Mouse (Mus musculus) lung, postnatal 0 days (tissue): ENCODE measurements around the gene 1810010H24Rik. TPM values are rescaled to one million over a fixed set of nuclear protein-coding genes. Genes with fewer than 3 reads are reported as not detected.
"Not testable (repeated sequence)": the region's sequence is repeated elsewhere in the genome, so short reads cannot be mapped to it uniquely, and the experiment has no call there.

Experiments
- ATAC-seq: fragments of 200-750 bp; cut with Nextera tagmentation; 2 replicates; pipeline ENCODE4 v1.8.0; 2017; ENCODE audit warnings: moderate library complexity
- DNase-seq: peaks from one replicate; pipeline ENCODE4 v3.0.0-alpha.2; 2016; ENCODE audit warnings: low spot score
- H3K27ac ChIP-seq: fragments of 300-500 bp; sonication (generic); 2 replicates; pipeline ENCODE4 v1.5.1; 2014; ENCODE audit warnings: antibody characterized with exemption, mild to moderate bottlenecking, low read length, mixed read lengths
- H3K27me3 ChIP-seq: fragments of 300-500 bp; sonication (generic); replicated peaks from 2 replicates; pipeline ENCODE4 v1.6.1; 2014; ENCODE audit warnings: low read length, mixed read lengths; ENCODE audit not compliant: insufficient read depth
- H3K36me3 ChIP-seq: fragments of 300-500 bp; sonication (generic); 2 replicates; pipeline ENCODE4 v1.6.1; 2014; ENCODE audit warnings: low read length, mixed read lengths; ENCODE audit not compliant: insufficient read depth
- H3K4me1 ChIP-seq: fragments of 300-500 bp; sonication (generic); 2 replicates; pipeline ENCODE4 v1.6.1; 2014; ENCODE audit warnings: antibody characterized with exemption, low read depth, low read length, mixed read lengths; ENCODE audit not compliant: insufficient read depth
- H3K4me2 ChIP-seq: fragments of 300-500 bp; sonication (generic); replicated peaks from 2 replicates; pipeline ENCODE4 v1.6.1; 2014; ENCODE audit warnings: low read depth, mild to moderate bottlenecking, low read length, moderate library complexity, mixed read lengths
- H3K4me3 ChIP-seq: fragments of 300-500 bp; sonication (generic); 2 replicates; pipeline ENCODE4 v1.5.1; 2014; ENCODE audit warnings: low read depth, low read length
- H3K9ac ChIP-seq: fragments of 300-500 bp; sonication (generic); replicated peaks from 2 replicates; pipeline ENCODE4 v1.6.1; 2014; ENCODE audit warnings: low read depth, mild to moderate bottlenecking
- H3K9me3 ChIP-seq: fragments of 300-500 bp; sonication (generic); 2 replicates; pipeline ENCODE4 v1.6.1; 2016; ENCODE audit warnings: low read length, mixed read lengths
- CTCF ChIP-seq: IDR thresholded peaks from 2 replicates; pipeline ENCODE4 v1.5.1; 2016; ENCODE audit warnings: antibody characterized with exemption, mild to moderate bottlenecking
- EP300 ChIP-seq: IDR thresholded peaks from 2 replicates; pipeline ENCODE4 v1.6.1; 2016; ENCODE audit warnings: antibody characterized with exemption, mild to moderate bottlenecking, control low read depth
- WGBS: fragments of 180-500 bp; shearing (Covaris S2); extraction: QIAGEN DNeasy Blood & Tissue Kit; methylation state at CpG from one replicate; pipeline ENCODE4 v1.1.7; 2014; 5-methylcytosine and 5-hydroxymethylcytosine counted together
- polyA plus RNA-seq: library from polyadenylated mRNA; unstranded; fragments of >200 nt; fragmentation: Nextera tagmentation; extraction: Ambion mirVana; gene quantifications from 2 replicates; pipeline ENCODE4 v1.2.1, GENCODE M21; 2015

The 1810010H24Rik gene
- 51.8 and 56.2 TPM in 2 replicates for polyA plus RNA-seq

GRCm38 (mm10) chr11:107025411-107026321, at the start of gene 1810010H24Rik:
Gene 1810010H24Rik (plus strand): TSS chr11:107025681.
- no peaks in the 10 kb centered on the region for H3K27me3 ChIP-seq
- peak within 1 kb of the TSS; percentile 78 for H3K9ac ChIP-seq
- ATAC-seq, result peak; percentile 10

GRCm38 (mm10) chr11:106976194-106976593, 49.3 kb upstream of the 1810010H24Rik start:
- DNase-seq, result peak; percentile 95
- peak; percentile 89 for ATAC-seq
- Histone ChIP-seq H3K36me3 (no peaks in the 10 kb centered on the region), H3K27me3 (no peaks in the 10 kb centered on the region), H3K27ac (peak overlapping the region; percentile 86), H3K9ac (no peak overlapping the region), H3K4me3 (no peak overlapping the region), H3K4me1 (peaks cover 3% of the 10 kb centered on the region; the same call in 1 of the 2 replicates), H3K4me2 (no peak overlapping the region), H3K9me3 (no peaks in the 10 kb centered on the region)
- WGBS, result 41% methylated on average over 8 of the region's 8 CpGs
- TF ChIP-seq CTCF (peak; percentile 39), EP300 (peak; percentile 67; the same call in 1 of the 2 replicates)

More at GRCm38 (mm10) chr11:107025411-107026321, at the start of gene 1810010H24Rik:
- peak within 1 kb of the TSS; percentile 94 for H3K27ac ChIP-seq
- H3K4me2 ChIP-seq, result peak within 1 kb of the TSS; percentile 88
- TF ChIP-seq CTCF, result no peak
- peak; percentile 45; the same call in 1 of the 2 replicates for TF ChIP-seq EP300
- H3K4me1 ChIP-seq, result peaks cover 20% of the 10 kb centered on the region
- H3K9me3 ChIP-seq, result no peaks in the 10 kb centered on the region
- peak within 1 kb of the TSS; percentile 53 for H3K4me3 ChIP-seq
- DNase-seq, result peak; percentile 94
- 1% methylated on average over 45 of the region's 45 CpGs for WGBS
- no peaks in the 10 kb centered on the region for H3K36me3 ChIP-seq

GRCm38 (mm10) chr11:106980455-106980854, 45.0 kb upstream of the 1810010H24Rik start:
- DNase-seq, result peak; percentile 90
- no peak overlapping the region for H3K4me3 ChIP-seq
- H3K9me3 ChIP-seq, result no peaks in the 10 kb centered on the region
- H3K4me1 ChIP-seq, result peaks cover under 1% of the 10 kb centered on the region; the same call in 1 of the 2 replicates
- no peak overlapping the region for H3K4me2 ChIP-seq
- no peak overlapping the region for H3K9ac ChIP-seq
- no peaks in the 10 kb centered on the region for H3K36me3 ChIP-seq
- TF ChIP-seq CTCF (peak; percentile 90), EP300 (no peak)
- ATAC-seq, result no peak
- H3K27ac ChIP-seq, result no peak overlapping the region
- WGBS, result 17% methylated on average over 7 of the region's 7 CpGs
- no peaks in the 10 kb centered on the region for H3K27me3 ChIP-seq

- TF ChIP-seq CTCF (no peak), EP300 (no peak)
- no peak for ATAC-seq
- peak; percentile 46 for DNase-seq
- Histone ChIP-seq H3K4me2 (no peak overlapping the region), H3K27me3 (no peaks in the 10 kb centered on the region), H3K4me3 (no peak overlapping the region), H3K36me3 (no peaks in the 10 kb centered on the region), H3K27ac (peak overlapping the region; percentile 39), H3K9ac (no peak overlapping the region), H3K4me1 (no peaks in the 10 kb centered on the region), H3K9me3 (no peaks in the 10 kb centered on the region)
- WGBS, result 31% methylated on average over 1 of the region's 1 CpGs
Measured at GRCm38 (mm10) chr11:106981787-106982186, 43.7 kb upstream of the 1810010H24Rik start.

- Histone ChIP-seq H3K27ac (peak overlapping the region; percentile 39), H3K9me3 (no peaks in the 10 kb centered on the region), H3K4me2 (no peak overlapping the region), H3K36me3 (no peaks in the 10 kb centered on the region), H3K27me3 (no peaks in the 10 kb centered on the region), H3K9ac (no peak overlapping the region), H3K4me3 (no peak overlapping the region), H3K4me1 (no peaks in the 10 kb centered on the region)
- ATAC-seq (peak; percentile 63), DNase-seq (peak; percentile 92)
- WGBS, result 10% methylated on average over 5 of the region's 5 CpGs
- TF ChIP-seq CTCF (no peak), EP300 (peak; percentile 86)
Measured at GRCm38 (mm10) chr11:106982351-106982750, 43.1 kb upstream of the 1810010H24Rik start.

GRCm38 (mm10) chr11:106985979-106986604, 39.4 kb upstream of the 1810010H24Rik start:
- H3K36me3 ChIP-seq, H3K9ac ChIP-seq, H3K4me2 ChIP-seq, H3K4me1 ChIP-seq, H3K27me3 ChIP-seq, H3K4me3 ChIP-seq, H3K9me3 ChIP-seq: not testable (repeated sequence)
- 65% methylated on average over 9 of the region's 9 CpGs for WGBS
- H3K27ac ChIP-seq, result peak overlapping the region; percentile 57; the same call in 1 of the 2 replicates
- ATAC-seq (peak; percentile 86), DNase-seq (peak; percentile 86)
